Mouse (Mus musculus) neural tube, embryonic 12.5 days (tissue): ENCODE measurements around the gene Hoxd8. TPM values are rescaled to one million over a fixed set of nuclear protein-coding genes. Genes with fewer than 3 reads are reported as not detected.

Experiments
- ATAC-seq: fragments of 200-750 bp; cut with Nextera tagmentation; 2 replicates; pipeline ENCODE4 v1.8.0; 2017; ENCODE audit warnings: low read depth, mild to moderate bottlenecking, moderate TSS enrichment, moderate library complexity; ENCODE audit not compliant: low FRiP score
- H3K27ac ChIP-seq: fragments of 300-500 bp; sonication (generic); 2 replicates; pipeline ENCODE4 v1.5.1; 2016
- H3K27me3 ChIP-seq: fragments of 300-500 bp; sonication (generic); replicated peaks from 2 replicates; pipeline ENCODE4 v1.6.1; 2016; ENCODE audit warnings: mild to moderate bottlenecking
- H3K36me3 ChIP-seq: fragments of 300-500 bp; sonication (generic); 2 replicates; pipeline ENCODE4 v1.6.1; 2016; ENCODE audit warnings: mild to moderate bottlenecking
- H3K4me1 ChIP-seq: fragments of 300-500 bp; sonication (generic); 2 replicates; pipeline ENCODE4 v1.6.1; 2016
- H3K4me2 ChIP-seq: fragments of 300-500 bp; sonication (generic); replicated peaks from 2 replicates; pipeline ENCODE4 v1.6.1; 2016; ENCODE audit warnings: mild to moderate bottlenecking
- H3K4me3 ChIP-seq: fragments of 300-500 bp; sonication (generic); 2 replicates; pipeline ENCODE4 v1.5.1; 2016
- H3K9ac ChIP-seq: fragments of 300-500 bp; sonication (generic); 2 replicates; pipeline ENCODE4 v1.6.1; 2016; ENCODE audit warnings: mild to moderate bottlenecking
- H3K9me3 ChIP-seq: fragments of 300-500 bp; sonication (generic); 2 replicates; pipeline ENCODE4 v1.6.1; 2016; ENCODE audit warnings: mild to moderate bottlenecking
- WGBS: fragments of 180-500 bp; shearing (Covaris S2); methylation state at CpG from one replicate; pipeline ENCODE4 v1.1.7; 2016; 5-methylcytosine and 5-hydroxymethylcytosine counted together
- polyA plus RNA-seq: library from polyadenylated mRNA; unstranded; fragments of >200 nt; fragmentation: Nextera tagmentation; extraction: Ambion mirVana; gene quantifications from 2 replicates; pipeline ENCODE4 v1.2.1, GENCODE M21; 2016

Gene Hoxd8
- polyA plus RNA-seq, 1 experiment from 2014 or later, result 20.8 TPM

GRCm38 (mm10) chr2:74660421-74661375 is 43.7 kb upstream of the Hoxd8 start:
- WGBS, result 2% methylated on average over 30 of the region's 30 CpGs
- H3K4me2 ChIP-seq, result peak overlapping the region; percentile 28
- ATAC-seq, result no peak

DNA sequence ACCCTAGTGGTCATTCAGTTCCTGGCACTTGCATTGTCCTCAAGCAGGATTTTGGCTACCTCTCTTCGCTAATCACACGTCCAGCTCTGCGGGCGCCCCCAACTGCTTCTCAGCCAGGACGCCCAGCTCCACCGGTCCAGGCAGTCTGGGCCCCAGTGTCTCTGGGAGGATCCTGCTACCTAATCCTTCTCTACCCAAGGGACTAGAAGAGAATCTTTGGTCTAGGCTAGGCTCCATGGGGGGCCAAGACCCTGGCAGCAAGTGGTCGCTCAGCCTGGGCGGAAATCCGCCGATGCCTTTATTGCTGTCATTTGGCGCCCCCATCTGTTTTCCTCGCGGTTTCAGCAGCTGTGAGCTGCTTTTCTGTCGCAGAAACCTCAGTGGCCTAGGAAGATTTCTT is 42.7 kb upstream of the Hoxd8 start:
- peaks cover 13% of the 10 kb centered on the region for H3K4me1 ChIP-seq
- no peaks in the 10 kb centered on the region for H3K36me3 ChIP-seq
- H3K9ac ChIP-seq, result no peak overlapping the region
- no peaks in the 10 kb centered on the region for H3K9me3 ChIP-seq
- H3K4me3 ChIP-seq, result no peak overlapping the region
- peak overlapping the region; percentile 38 for H3K4me2 ChIP-seq
- H3K27ac ChIP-seq, result no peak overlapping the region
- under 1% methylated on average over 14 of the region's 14 CpGs for WGBS
- H3K27me3 ChIP-seq, result peaks cover 95% of the 10 kb centered on the region
- ATAC-seq, result no peak

More at GRCm38 (mm10) chr2:74660421-74661375, 43.7 kb upstream of the Hoxd8 start:
- Histone ChIP-seq H3K4me3 (peak overlapping the region; percentile 16; the same call in 1 of the 2 replicates), H3K9ac (no peak overlapping the region), H3K27me3 (peaks cover 95% of the 10 kb centered on the region), H3K36me3 (no peaks in the 10 kb centered on the region), H3K9me3 (no peaks in the 10 kb centered on the region), H3K4me1 (peaks cover 19% of the 10 kb centered on the region), H3K27ac (no peak overlapping the region)

DNA sequence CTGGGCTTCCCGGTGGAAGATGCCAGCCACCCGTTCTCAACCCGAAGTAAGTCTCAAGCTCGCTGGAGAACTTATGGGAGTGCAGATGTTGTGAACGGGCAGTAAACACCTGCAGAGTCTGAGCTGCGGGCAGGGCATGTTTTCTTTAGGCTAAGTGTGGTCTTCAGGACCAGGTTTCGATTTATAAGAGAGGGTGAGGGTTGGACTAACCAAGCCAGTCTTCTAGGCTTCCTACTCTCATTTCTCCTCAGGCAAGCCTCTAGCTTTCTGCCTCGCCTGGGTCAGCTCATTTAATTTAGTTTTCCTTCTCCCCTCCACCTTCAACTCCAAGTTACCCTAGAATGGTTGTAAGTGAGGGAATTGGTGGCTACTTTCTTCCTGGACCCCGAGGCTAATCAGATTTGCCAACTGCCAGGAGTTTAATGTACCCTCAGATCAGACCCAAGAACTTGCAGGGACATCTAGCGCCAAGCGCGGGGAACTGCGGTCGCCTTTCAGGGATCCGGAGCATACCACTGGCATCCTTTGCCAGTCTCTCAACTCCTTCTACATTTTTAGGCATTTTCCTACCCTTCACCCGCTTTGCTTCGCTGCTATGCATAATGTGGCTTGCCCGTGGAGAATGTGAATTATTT is 41.0 kb upstream of the Hoxd8 start:
- no peak overlapping the region for H3K4me3 ChIP-seq
- 5% methylated on average over 18 of the region's 18 CpGs for WGBS
- no peak overlapping the region for H3K9ac ChIP-seq
- H3K27me3 ChIP-seq, result peaks cover 96% of the 10 kb centered on the region
- peaks cover 19% of the 10 kb centered on the region for H3K4me1 ChIP-seq
- no peaks in the 10 kb centered on the region for H3K36me3 ChIP-seq
- no peak for ATAC-seq
- no peak overlapping the region for H3K4me2 ChIP-seq
- H3K27ac ChIP-seq, result no peak overlapping the region
- no peaks in the 10 kb centered on the region for H3K9me3 ChIP-seq

- peaks cover 16% of the 10 kb centered on the region for H3K4me1 ChIP-seq
- no peak overlapping the region for H3K4me3 ChIP-seq
- H3K27me3 ChIP-seq, result peaks cover 95% of the 10 kb centered on the region
- no peak overlapping the region for H3K4me2 ChIP-seq
- no peaks in the 10 kb centered on the region for H3K9me3 ChIP-seq
- no peak overlapping the region for H3K27ac ChIP-seq
- no peak for ATAC-seq
- no peaks in the 10 kb centered on the region for H3K36me3 ChIP-seq
- 2% methylated on average over 7 of the region's 7 CpGs for WGBS
- H3K9ac ChIP-seq, result no peak overlapping the region
These were observed 38.0 kb upstream of the Hoxd8 start for GRCm38 (mm10) chr2:74666411-74666810.

DNA sequence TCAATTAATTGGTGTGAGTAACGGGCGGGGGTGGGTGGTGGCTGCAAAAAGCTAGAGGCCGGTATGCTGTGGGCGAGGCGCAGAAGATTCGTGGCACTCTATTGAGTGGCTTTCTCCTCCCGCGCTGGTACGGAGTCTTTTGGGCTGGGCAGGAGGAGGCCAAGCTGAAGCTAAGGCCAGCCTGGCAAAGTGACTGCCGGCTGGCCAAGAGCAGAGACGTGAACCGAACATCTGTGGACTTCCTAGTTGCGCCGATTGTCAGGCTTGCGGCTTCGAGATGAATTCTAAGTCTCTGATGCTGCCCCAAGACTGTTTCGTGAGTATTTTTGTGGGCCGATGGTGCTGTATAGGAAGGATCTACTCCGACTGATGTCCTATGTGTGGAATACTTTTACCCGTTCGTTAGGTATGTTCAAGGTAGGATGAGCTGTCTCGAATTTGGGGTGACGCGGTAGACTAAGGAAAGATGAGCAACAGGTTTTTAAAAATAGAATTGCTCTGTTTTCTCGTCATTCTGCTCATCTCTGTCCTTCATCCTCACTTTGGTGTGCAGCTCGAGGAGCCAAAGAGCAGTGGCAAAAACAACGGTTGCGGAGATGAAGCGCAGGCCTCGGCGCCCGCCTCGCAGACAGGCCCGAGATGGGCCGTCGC is 37.1 kb upstream of the Hoxd8 start:
- Histone ChIP-seq H3K27me3 (peaks cover 95% of the 10 kb centered on the region), H3K9ac (no peak overlapping the region), H3K4me2 (peak overlapping the region; percentile 72), H3K9me3 (no peaks in the 10 kb centered on the region), H3K4me3 (peak overlapping the region; percentile 43; the same call in 1 of the 2 replicates), H3K4me1 (peaks cover 13% of the 10 kb centered on the region), H3K27ac (no peak overlapping the region), H3K36me3 (no peaks in the 10 kb centered on the region)
- 0 out of 2 replicates have a peak, but pooled peaks have one; percentile 37 for ATAC-seq
- under 1% methylated on average over 36 of the region's 36 CpGs for WGBS

- ATAC-seq, result peak; percentile 61; the same call in 1 of the 2 replicates
- under 1% methylated on average over 34 of the region's 51 CpGs for WGBS
- Histone ChIP-seq H3K9ac (peak within 1 kb of the TSS; percentile 47), H3K27me3 (peaks cover 95% of the 10 kb centered on the region), H3K4me2 (peak within 1 kb of the TSS; percentile 72), H3K9me3 (no peaks in the 10 kb centered on the region), H3K4me1 (peaks cover 19% of the 10 kb centered on the region), H3K27ac (no peak within 1 kb of the TSS), H3K36me3 (no peaks in the 10 kb centered on the region), H3K4me3 (peak within 1 kb of the TSS; percentile 43)
These were observed 36.5 kb upstream of the Hoxd8 start, which contains the start of gene Hoxd13 for GRCm38 (mm10) chr2:74667842-74668357. Hoxd13 (plus strand) TSS chr2:74668310.

DNA sequence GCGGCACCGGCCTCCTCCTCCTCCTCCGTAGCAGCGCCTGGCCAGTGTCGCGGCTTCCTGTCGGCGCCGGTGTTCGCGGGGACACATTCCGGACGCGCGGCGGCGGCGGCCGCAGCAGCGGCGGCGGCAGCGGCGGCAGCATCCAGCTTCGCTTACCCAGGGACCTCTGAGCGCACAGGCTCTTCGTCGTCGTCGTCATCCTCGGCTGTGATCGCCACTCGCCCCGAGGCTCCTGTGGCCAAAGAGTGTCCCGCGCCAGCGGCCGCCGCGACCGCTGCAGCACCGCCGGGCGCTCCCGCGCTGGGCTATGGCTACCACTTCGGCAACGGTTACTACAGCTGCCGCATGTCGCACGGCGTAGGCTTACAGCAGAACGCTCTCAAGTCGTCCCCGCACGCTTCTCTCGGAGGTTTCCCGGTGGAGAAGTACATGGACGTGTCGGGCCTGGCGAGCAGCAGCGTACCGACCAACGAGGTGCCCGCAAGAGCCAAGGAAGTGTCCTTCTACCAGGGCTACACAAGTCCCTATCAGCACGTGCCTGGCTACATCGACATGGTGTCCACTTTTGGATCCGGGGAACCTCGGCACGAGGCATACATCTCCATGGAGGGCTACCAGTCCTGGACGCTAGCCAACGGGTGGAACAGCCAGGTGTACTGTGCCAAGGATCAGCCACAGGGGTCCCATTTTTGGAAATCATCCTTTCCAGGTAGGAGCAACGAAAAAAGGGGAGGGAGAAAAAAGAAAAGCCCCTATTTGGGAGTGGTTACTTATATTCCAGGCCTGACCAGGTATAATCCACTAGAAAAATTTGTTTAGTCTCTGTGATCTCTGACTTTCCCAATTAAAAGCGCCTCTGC is 35.8 kb upstream of the Hoxd8 start:
- no peak; the same call in 1 of the 2 replicates for ATAC-seq
- H3K27ac ChIP-seq, result no peak overlapping the region
- peaks cover 22% of the 10 kb centered on the region for H3K4me1 ChIP-seq
- under 1% methylated on average over 52 of the region's 74 CpGs for WGBS
- no peaks in the 10 kb centered on the region for H3K36me3 ChIP-seq
- H3K27me3 ChIP-seq, result peaks cover 95% of the 10 kb centered on the region
- no peaks in the 10 kb centered on the region for H3K9me3 ChIP-seq
- peak overlapping the region; percentile 47 for H3K9ac ChIP-seq
- peak overlapping the region; percentile 43 for H3K4me3 ChIP-seq
- H3K4me2 ChIP-seq, result peak overlapping the region; percentile 72

GRCm38 (mm10) chr2:74669230-74669578 is 35.2 kb upstream of the Hoxd8 start:
- Histone ChIP-seq H3K9me3 (no peaks in the 10 kb centered on the region), H3K4me3 (no peak overlapping the region), H3K4me1 (peaks cover 22% of the 10 kb centered on the region), H3K27me3 (peaks cover 95% of the 10 kb centered on the region), H3K4me2 (peak overlapping the region; percentile 72; the same call in 1 of the 2 replicates), H3K9ac (no peak overlapping the region), H3K36me3 (no peaks in the 10 kb centered on the region), H3K27ac (no peak overlapping the region)
- WGBS, result 0% methylated on average over 3 of the region's 3 CpGs
- no peak for ATAC-seq

DNA sequence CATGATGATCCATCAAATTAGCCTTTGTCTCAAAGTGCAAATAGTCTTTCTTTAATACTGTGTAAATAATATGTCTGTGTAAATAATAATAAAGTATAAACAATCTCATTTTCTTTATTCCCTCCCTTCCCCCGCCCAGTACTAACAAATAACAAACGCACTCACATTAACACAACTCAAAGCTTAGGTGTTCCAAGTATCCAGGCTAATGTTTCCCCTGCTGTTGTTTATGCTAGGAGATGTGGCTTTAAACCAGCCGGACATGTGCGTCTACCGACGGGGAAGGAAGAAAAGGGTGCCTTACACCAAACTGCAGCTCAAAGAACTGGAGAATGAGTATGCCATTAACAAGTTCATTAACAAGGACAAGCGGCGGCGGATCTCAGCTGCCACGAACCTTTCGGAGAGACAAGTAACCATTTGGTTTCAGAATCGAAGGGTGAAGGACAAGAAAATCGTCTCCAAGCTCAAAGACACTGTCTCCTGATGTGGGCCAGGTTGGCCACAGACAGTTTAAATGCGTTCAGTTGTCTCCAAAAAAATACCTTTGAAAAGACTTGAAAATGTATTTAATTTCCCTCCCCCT is 34.7 kb upstream of the Hoxd8 start:
- Histone ChIP-seq H3K36me3 (no peaks in the 10 kb centered on the region), H3K27me3 (peaks cover 95% of the 10 kb centered on the region), H3K9me3 (no peaks in the 10 kb centered on the region), H3K4me1 (peaks cover 22% of the 10 kb centered on the region), H3K27ac (no peak overlapping the region), H3K9ac (no peak overlapping the region), H3K4me2 (peak overlapping the region; percentile 72; the same call in 1 of the 2 replicates), H3K4me3 (no peak overlapping the region)
- WGBS, result under 1% methylated on average over 14 of the region's 14 CpGs
- no peak for ATAC-seq

DNA sequence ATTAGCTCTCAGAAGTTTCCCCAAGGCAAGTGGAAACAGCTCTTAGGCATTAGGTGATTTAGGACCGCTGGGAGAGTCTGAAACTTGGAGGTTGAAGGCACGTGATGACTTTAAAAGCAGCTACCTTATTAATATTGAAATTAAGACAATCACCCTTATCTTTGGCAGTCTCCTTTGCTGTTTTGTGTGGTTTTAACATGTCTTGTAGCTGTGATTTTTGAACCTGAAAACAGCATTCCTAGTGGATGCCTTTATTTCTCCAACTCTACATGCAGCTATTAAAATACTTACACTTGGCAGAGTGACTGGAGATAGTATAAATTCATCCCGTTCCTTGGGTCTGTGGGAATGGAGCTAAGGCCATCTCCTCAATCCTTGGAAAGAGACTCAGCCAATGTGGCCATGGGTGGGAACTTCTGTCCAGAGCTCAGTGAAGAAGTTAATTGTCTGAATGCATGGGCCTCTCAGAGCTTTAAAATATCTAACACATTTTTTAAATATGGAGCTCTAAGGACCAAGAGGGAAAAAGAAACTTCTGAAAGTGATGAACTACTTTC is 33.7 kb upstream of the Hoxd8 start:
- Histone ChIP-seq H3K9me3 (no peaks in the 10 kb centered on the region), H3K36me3 (no peaks in the 10 kb centered on the region), H3K4me2 (no peak overlapping the region), H3K27me3 (peaks cover 97% of the 10 kb centered on the region), H3K27ac (no peak overlapping the region), H3K4me3 (no peak overlapping the region), H3K4me1 (peaks cover 28% of the 10 kb centered on the region), H3K9ac (no peak overlapping the region)
- 3% methylated on average over 3 of the region's 3 CpGs for WGBS
- ATAC-seq, result no peak
